Mouse (Mus musculus) ES-CJ7 (cell line): ENCODE measurements at regions not wholly inside any gene's neighbourhood (a gene's known extent, or its start where the extent isn't known, plus 50 kb on each side); places are given as distances from the start of the nearest gene placed in this dataset.

Experiments used
- DNase-seq: peaks from one replicate; pipeline ENCODE4 v3.0.0; 2011; ENCODE audit warnings: low read depth, low spot score

DNA sequence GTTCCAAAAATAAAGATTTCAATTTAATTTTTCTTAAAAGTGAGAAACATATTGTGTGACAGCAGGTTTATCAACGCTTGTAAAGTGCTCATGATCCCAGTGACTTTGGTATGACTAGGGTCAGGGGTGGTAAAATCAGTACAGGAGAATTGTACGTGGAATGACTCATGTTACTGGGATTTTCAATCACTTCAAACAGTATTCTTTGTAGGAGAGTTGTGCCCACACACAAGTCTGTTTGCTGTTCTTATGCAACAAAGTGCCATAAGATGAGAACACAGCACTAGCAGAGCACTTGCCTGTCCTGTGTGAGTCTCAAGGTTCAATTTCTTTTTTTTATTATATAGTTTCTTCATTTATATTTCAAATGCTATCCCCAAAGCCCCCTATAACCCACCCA lies 166.5 kb downstream of the Smarca1 start:
- no peak for DNase-seq

DNA sequence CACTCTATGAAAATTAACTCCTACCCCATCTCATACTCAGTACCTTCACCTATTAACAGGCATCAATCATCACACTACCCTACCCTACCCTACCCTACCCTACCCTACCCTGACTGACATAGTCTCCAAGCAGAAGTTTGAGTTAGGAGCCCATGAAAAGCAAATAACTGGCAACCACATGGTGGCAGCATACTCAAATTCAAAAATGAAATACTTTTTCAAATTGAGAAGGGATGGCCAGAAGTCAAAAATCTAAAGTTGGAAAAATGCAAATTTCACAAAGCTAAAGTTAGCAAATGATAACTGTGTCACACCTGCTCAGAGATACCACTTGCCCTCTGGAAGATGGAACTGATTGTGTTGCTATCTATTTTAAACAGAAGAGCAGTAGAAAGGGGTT lies 189.7 kb downstream of the Smarca1 start:
- DNase-seq, result peak; percentile 1

DNA sequence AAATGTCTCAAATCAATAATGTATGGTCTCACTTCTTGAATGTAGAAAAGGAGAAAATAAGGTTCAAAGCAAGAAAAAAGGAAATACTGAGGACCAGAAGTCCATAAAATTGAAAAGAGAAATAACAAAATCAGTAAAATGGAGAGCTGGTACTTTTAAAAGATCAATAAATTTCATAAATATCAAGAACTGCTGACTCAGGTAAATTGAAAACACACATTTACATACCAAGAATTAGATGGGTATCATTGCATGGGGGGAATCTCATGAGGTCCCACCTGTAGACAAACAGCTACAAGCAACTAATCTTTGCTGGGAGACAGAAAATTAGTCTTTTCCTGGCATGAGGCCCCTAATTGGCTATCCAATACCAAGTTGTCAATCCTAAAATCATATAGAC lies 224.0 kb downstream of the Smarca1 start:
- no peak for DNase-seq

DNA sequence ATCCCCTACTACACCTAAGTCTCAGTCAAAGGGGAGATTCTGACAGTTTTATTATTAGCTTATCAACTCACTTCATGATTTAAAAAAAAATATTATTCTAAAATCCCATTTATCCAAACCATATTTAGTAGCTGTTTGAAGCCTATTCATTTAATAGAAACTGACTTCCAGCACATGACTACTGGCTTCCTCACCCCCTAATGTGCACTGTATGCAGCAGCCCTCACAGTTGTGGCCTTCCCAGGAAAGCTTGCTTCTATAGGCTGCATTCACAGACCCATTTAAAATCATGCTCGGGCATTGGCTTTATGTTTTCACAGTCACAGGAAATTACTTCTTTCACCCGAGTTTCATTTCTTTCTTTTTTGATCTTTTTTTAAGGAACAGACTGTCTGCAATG lies 246.3 kb downstream of the Smarca1 start:
- DNase-seq, result no peak

GRCm38 (mm10) chrX:47641191-47641590 lies 251.6 kb downstream of the Smarca1 start:
- DNase-seq, result no peak

- DNase-seq, result no peak
These were observed 253.9 kb downstream of the Smarca1 start for GRCm38 (mm10) chrX:47638831-47639316.

GRCm38 (mm10) chrX:47622881-47623613 lies 269.7 kb downstream of the Smarca1 start:
- DNase-seq, result no peak

- no peak for DNase-seq
These were observed 280.4 kb downstream of the Smarca1 start for GRCm38 (mm10) chrX:47612364-47612763.
